Mouse (Mus musculus): ENCODE results near the gene Aplp2. TPM values are rescaled to one million over a fixed set of nuclear protein-coding genes. Genes with fewer than 3 reads are reported as not detected.

Gene Aplp2
- polyA plus RNA-seq, 1 experiment from 2014 or later: 178 TPM

DNA sequence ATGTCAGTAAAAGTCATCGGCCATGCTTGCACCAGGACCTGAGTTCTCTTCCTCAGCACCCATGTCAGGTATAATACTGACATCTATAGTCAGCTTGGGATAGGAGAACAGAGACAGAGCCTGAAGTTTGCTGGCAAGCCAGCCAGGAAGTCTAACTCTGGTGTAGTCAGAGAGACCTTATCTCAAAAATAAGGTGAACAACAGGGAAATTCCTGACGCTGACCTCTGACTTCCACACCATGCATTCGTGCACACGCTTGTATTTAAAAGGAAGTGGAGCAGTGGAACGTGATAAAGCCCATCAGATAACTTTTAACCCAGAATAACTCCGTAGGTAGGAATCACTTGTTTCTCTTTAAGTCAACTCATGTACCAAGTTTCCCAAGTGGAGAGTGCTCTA is 6.9 kb downstream of the Aplp2 start:
- TF ChIP-seq EP300 (IDR thresholded peaks at IDR 0.05; ENCODE audit: low read depth): no peak
- TF ChIP-seq CTCF (IDR thresholded peaks at IDR 0.05; ENCODE audit: low read depth): 0 out of 2 replicates have a peak, but pooled peaks have one; percentile 17
- Histone ChIP-seq H3K27me3 (ENCODE audit: insufficient read depth, low read length) (no peaks in the 10 kb centered on the region), H3K9me3 (ENCODE audit: low read length) (no peaks in the 10 kb centered on the region), H3K27ac (ENCODE audit: low read depth) (peak overlapping the region; percentile 23; the same call in 1 of the 2 replicates), H3K36me3 (replicated peaks; ENCODE audit: insufficient read depth, low read length) (no peaks in the 10 kb centered on the region), H3K4me2 (ENCODE audit: low read depth, low read length) (no peak overlapping the region), H3K9ac (replicated peaks) (no peak overlapping the region), H3K4me1 (ENCODE audit: insufficient read depth) (peaks cover 38% of the 10 kb centered on the region), H3K4me3 (ENCODE audit: low read depth, low read length) (no peak overlapping the region)
- no peak for DNase-seq
- ATAC-seq: no peak
- WGBS (ENCODE audit: insufficient replicate concordance): 20% methylated on average over 6 of the region's 6 CpGs

DNA sequence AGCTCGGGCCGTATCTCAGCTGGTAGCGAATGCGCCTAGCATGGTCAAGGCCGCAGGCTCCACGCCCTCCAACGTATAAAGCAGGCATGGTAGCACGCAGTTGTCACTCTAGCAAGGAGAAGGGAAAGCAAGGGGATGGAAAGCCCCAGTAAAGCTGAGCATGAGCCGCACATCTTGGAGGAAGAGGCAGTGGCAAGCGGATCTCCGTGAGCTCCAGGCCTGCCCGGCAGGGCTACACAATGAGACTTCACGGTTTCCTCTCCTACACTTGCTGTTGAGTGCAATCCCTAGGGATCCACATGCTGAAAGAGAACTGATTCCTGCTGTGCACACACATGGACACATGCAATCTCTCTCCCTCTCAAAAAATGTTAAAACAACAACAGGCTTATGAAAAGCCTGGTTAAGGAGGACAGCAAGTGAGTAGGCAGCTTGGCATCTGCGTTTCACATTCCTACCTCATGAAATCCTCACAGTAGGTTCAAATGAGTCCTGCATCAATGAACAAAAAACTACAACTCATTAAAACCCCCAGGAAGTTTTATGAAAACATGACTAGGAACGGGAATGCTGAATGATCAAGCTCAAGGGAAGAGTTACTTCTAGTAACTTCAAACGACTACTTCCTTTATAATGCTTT is 7.9 kb downstream of the Aplp2 start:
- peaks cover 31% of the 10 kb centered on the region for H3K4me1 ChIP-seq (ENCODE audit: insufficient read depth)
- no peak for DNase-seq
- no peaks in the 10 kb centered on the region for H3K9me3 ChIP-seq (ENCODE audit: low read length)
- no peak overlapping the region for H3K4me3 ChIP-seq (ENCODE audit: low read depth, low read length)
- no peak for ATAC-seq
- WGBS (ENCODE audit: insufficient replicate concordance): 84% methylated on average over 16 of the region's 16 CpGs
- no peak overlapping the region for H3K27ac ChIP-seq (ENCODE audit: low read depth)
- H3K36me3 ChIP-seq (replicated peaks; ENCODE audit: insufficient read depth, low read length): no peaks in the 10 kb centered on the region
- H3K27me3 ChIP-seq (ENCODE audit: insufficient read depth, low read length): no peaks in the 10 kb centered on the region
- H3K4me2 ChIP-seq (ENCODE audit: low read depth, low read length): no peak overlapping the region
- H3K9ac ChIP-seq (replicated peaks): no peak overlapping the region
- TF ChIP-seq CTCF (IDR thresholded peaks at IDR 0.05; ENCODE audit: low read depth) (no peak), EP300 (IDR thresholded peaks at IDR 0.05; ENCODE audit: low read depth) (no peak)

GRCm38 (mm10) chr9:31203068-31203467 is 8.5 kb downstream of the Aplp2 start:
- 81% methylated on average over 6 of the region's 6 CpGs for WGBS (ENCODE audit: insufficient replicate concordance)
- no peaks in the 10 kb centered on the region for H3K9me3 ChIP-seq (ENCODE audit: low read length)
- H3K36me3 ChIP-seq (replicated peaks; ENCODE audit: insufficient read depth, low read length): no peaks in the 10 kb centered on the region
- no peak overlapping the region for H3K27ac ChIP-seq (ENCODE audit: low read depth)
- H3K4me2 ChIP-seq (ENCODE audit: low read depth, low read length): no peak overlapping the region
- ATAC-seq (no peak), DNase-seq (no peak)
- H3K27me3 ChIP-seq (ENCODE audit: insufficient read depth, low read length): no peaks in the 10 kb centered on the region
- H3K4me1 ChIP-seq (ENCODE audit: insufficient read depth): peaks cover 28% of the 10 kb centered on the region
- H3K9ac ChIP-seq (replicated peaks): no peak overlapping the region
- TF ChIP-seq EP300 (IDR thresholded peaks at IDR 0.05; ENCODE audit: low read depth) (no peak), CTCF (IDR thresholded peaks at IDR 0.05; ENCODE audit: low read depth) (no peak)
- no peak overlapping the region for H3K4me3 ChIP-seq (ENCODE audit: low read depth, low read length)

- H3K9ac ChIP-seq (replicated peaks): no peak overlapping the region
- H3K4me3 ChIP-seq (ENCODE audit: low read depth, low read length): no peak overlapping the region
- no peak for TF ChIP-seq EP300 (IDR thresholded peaks at IDR 0.05; ENCODE audit: low read depth)
- TF ChIP-seq CTCF (IDR thresholded peaks at IDR 0.05; ENCODE audit: low read depth): no peak
- H3K27me3 ChIP-seq (ENCODE audit: insufficient read depth, low read length): no peaks in the 10 kb centered on the region
- no peak overlapping the region for H3K27ac ChIP-seq (ENCODE audit: low read depth)
- 76% methylated on average over 3 of the region's 3 CpGs for WGBS (ENCODE audit: insufficient replicate concordance)
- no peak for ATAC-seq
- DNase-seq: no peak
- no peaks in the 10 kb centered on the region for H3K9me3 ChIP-seq (ENCODE audit: low read length)
- peaks cover 12% of the 10 kb centered on the region for H3K4me1 ChIP-seq (ENCODE audit: insufficient read depth)
- H3K36me3 ChIP-seq (replicated peaks; ENCODE audit: insufficient read depth, low read length): no peaks in the 10 kb centered on the region; the same call in 1 of the 2 replicates
- no peak overlapping the region for H3K4me2 ChIP-seq (ENCODE audit: low read depth, low read length)
These were observed 13.0 kb downstream of the Aplp2 start for GRCm38 (mm10) chr9:31198614-31199013.

- Histone ChIP-seq H3K4me2 (ENCODE audit: low read depth, low read length) (no peak overlapping the region), H3K4me3 (ENCODE audit: low read depth, low read length) (no peak overlapping the region), H3K27ac (ENCODE audit: low read depth) (no peak overlapping the region), H3K4me1 (ENCODE audit: insufficient read depth) (peaks cover 5% of the 10 kb centered on the region), H3K9ac (replicated peaks) (no peak overlapping the region), H3K27me3 (ENCODE audit: insufficient read depth, low read length) (no peaks in the 10 kb centered on the region), H3K36me3 (replicated peaks; ENCODE audit: insufficient read depth, low read length) (peaks cover 4% of the 10 kb centered on the region; the same call in 1 of the 2 replicates), H3K9me3 (ENCODE audit: low read length) (no peaks in the 10 kb centered on the region)
- no peak for TF ChIP-seq CTCF (IDR thresholded peaks at IDR 0.05; ENCODE audit: low read depth)
- TF ChIP-seq EP300 (IDR thresholded peaks at IDR 0.05; ENCODE audit: low read depth): no peak
- no peak for DNase-seq
- WGBS (ENCODE audit: insufficient replicate concordance): 92% methylated on average over 7 of the region's 7 CpGs
- ATAC-seq: no peak
These were observed 13.8 kb downstream of the Aplp2 start for GRCm38 (mm10) chr9:31197782-31198181.

DNA sequence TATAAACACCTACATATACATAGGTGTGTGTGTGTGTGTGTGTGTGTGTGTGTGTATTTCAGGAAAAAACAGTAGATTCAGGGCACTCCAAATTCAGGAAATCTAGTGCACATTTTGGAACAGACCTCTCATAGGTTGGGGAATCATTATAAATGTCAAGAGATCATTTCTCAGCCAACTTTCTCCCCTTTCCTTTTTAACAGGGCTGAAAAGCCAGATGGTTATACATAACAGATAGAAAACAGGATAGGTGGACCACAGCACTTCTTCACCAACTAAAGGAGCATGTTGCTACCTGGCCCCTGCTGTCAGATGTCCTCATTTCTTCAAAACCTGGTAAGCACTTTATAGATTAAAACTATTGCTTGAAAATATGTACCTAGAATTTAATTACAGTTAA is 14.9 kb downstream of the Aplp2 start:
- Histone ChIP-seq H3K4me1 (ENCODE audit: insufficient read depth) (no peaks in the 10 kb centered on the region; the same call in 1 of the 2 replicates), H3K9ac (replicated peaks) (no peak overlapping the region), H3K36me3 (replicated peaks; ENCODE audit: insufficient read depth, low read length) (peaks cover 4% of the 10 kb centered on the region; the same call in 1 of the 2 replicates), H3K27ac (ENCODE audit: low read depth) (no peak overlapping the region), H3K27me3 (ENCODE audit: insufficient read depth, low read length) (no peaks in the 10 kb centered on the region), H3K4me2 (ENCODE audit: low read depth, low read length) (no peak overlapping the region), H3K9me3 (ENCODE audit: low read length) (no peaks in the 10 kb centered on the region), H3K4me3 (ENCODE audit: low read depth, low read length) (no peak overlapping the region)
- TF ChIP-seq EP300 (IDR thresholded peaks at IDR 0.05; ENCODE audit: low read depth) (no peak), CTCF (IDR thresholded peaks at IDR 0.05; ENCODE audit: low read depth) (no peak)
- no peak for ATAC-seq
- no peak for DNase-seq
